Mouse (Mus musculus): ENCODE measurements around the gene Gm20388. TPM values are rescaled to one million over a fixed set of nuclear protein-coding genes. Genes with fewer than 3 reads are reported as not detected.

The Gm20388 gene
- total and polyA plus RNA-seq, 2 experiments from 2014 or later, result 51.3 TPM; not detected in 1

GRCm38 (mm10) chr8:120630031-120630430 is 719.4 kb downstream of the Gm20388 start:
- no peak for TF ChIP-seq CTCF (IDR thresholded peaks at IDR 0.05; ENCODE audit: low read depth)
- Histone ChIP-seq H3K27ac (ENCODE audit: low read depth, low read length) (no peak overlapping the region), H3K4me1 (ENCODE audit: insufficient read depth) (0 out of 2 replicates have a peak, but pooled peaks cover 3% of the 10 kb centered on the region), H3K4me2 (ENCODE audit: low read depth) (no peak overlapping the region), H3K9me3 (ENCODE audit: low read length) (no peaks in the 10 kb centered on the region), H3K27me3 (ENCODE audit: insufficient read depth, low read length) (no peaks in the 10 kb centered on the region), H3K36me3 (ENCODE audit: insufficient read depth) (no peaks in the 10 kb centered on the region), H3K9ac (no peak overlapping the region), H3K4me3 (ENCODE audit: low read depth, low read length) (no peak overlapping the region)
- WGBS, result 46% methylated on average over 5 of the region's 5 CpGs
- no peak for ATAC-seq
- no peak for DNase-seq

GRCm38 (mm10) chr8:120630848-120631247 is 720.2 kb downstream of the Gm20388 start:
- ATAC-seq, result no peak
- 59% methylated on average over 6 of the region's 6 CpGs for WGBS

GRCm38 (mm10) chr8:120631441-120632375 is 721.1 kb downstream of the Gm20388 start:
- H3K27me3 ChIP-seq (ENCODE audit: insufficient read depth, low read length), result no peaks in the 10 kb centered on the region
- TF ChIP-seq CTCF (IDR thresholded peaks at IDR 0.05; ENCODE audit: low read depth), result no peak
- no peak for ATAC-seq
- no peak overlapping the region for H3K4me3 ChIP-seq (ENCODE audit: low read depth, low read length)
- H3K27ac ChIP-seq (ENCODE audit: low read depth, low read length), result no peak overlapping the region
- 0 out of 2 replicates have a peak, but pooled peaks cover 3% of the 10 kb centered on the region for H3K4me1 ChIP-seq (ENCODE audit: insufficient read depth)
- H3K36me3 ChIP-seq (ENCODE audit: insufficient read depth), result no peaks in the 10 kb centered on the region
- no peak overlapping the region for H3K4me2 ChIP-seq (ENCODE audit: low read depth)
- no peak for DNase-seq
- H3K9me3 ChIP-seq (ENCODE audit: low read length), result no peaks in the 10 kb centered on the region
- no peak overlapping the region for H3K9ac ChIP-seq
- WGBS, result 71% methylated on average over 21 of the region's 21 CpGs

More at GRCm38 (mm10) chr8:120630848-120631247, 720.2 kb downstream of the Gm20388 start:
- Histone ChIP-seq H3K27me3 (ENCODE audit: insufficient read depth, low read length) (no peaks in the 10 kb centered on the region), H3K4me2 (ENCODE audit: low read depth) (no peak overlapping the region), H3K36me3 (ENCODE audit: insufficient read depth) (no peaks in the 10 kb centered on the region), H3K27ac (ENCODE audit: low read depth, low read length) (no peak overlapping the region), H3K9me3 (ENCODE audit: low read length) (no peaks in the 10 kb centered on the region), H3K4me1 (ENCODE audit: insufficient read depth) (0 out of 2 replicates have a peak, but pooled peaks cover 3% of the 10 kb centered on the region), H3K9ac (no peak overlapping the region), H3K4me3 (ENCODE audit: low read depth, low read length) (no peak overlapping the region)
- no peak for DNase-seq
- TF ChIP-seq CTCF (IDR thresholded peaks at IDR 0.05; ENCODE audit: low read depth), result no peak

GRCm38 (mm10) chr8:120632969-120633664 is 722.5 kb downstream of the Gm20388 start:
- Histone ChIP-seq H3K9me3 (ENCODE audit: low read length) (no peaks in the 10 kb centered on the region), H3K27ac (ENCODE audit: low read depth, low read length) (no peak overlapping the region), H3K4me3 (ENCODE audit: low read depth, low read length) (peak overlapping the region; percentile 66), H3K4me1 (ENCODE audit: insufficient read depth) (0 out of 2 replicates have a peak, but pooled peaks cover 3% of the 10 kb centered on the region), H3K9ac (peak overlapping the region; percentile 71; the same call in 1 of the 2 replicates), H3K4me2 (ENCODE audit: low read depth) (peak overlapping the region; percentile 74), H3K27me3 (ENCODE audit: insufficient read depth, low read length) (no peaks in the 10 kb centered on the region), H3K36me3 (ENCODE audit: insufficient read depth) (no peaks in the 10 kb centered on the region)
- 34% methylated on average over 17 of the region's 17 CpGs for WGBS
- peak; percentile 17 for DNase-seq
- TF ChIP-seq CTCF (IDR thresholded peaks at IDR 0.05; ENCODE audit: low read depth), result no peak
- ATAC-seq, result no peak

- H3K27me3 ChIP-seq (ENCODE audit: insufficient read depth, low read length), result no peaks in the 10 kb centered on the region
- H3K9me3 ChIP-seq (ENCODE audit: low read length), result no peaks in the 10 kb centered on the region
- H3K4me1 ChIP-seq (ENCODE audit: insufficient read depth), result 0 out of 2 replicates have a peak, but pooled peaks cover 3% of the 10 kb centered on the region
- no peak overlapping the region for H3K27ac ChIP-seq (ENCODE audit: low read depth, low read length)
- peak; percentile 54 for ATAC-seq
- no peak for TF ChIP-seq CTCF (IDR thresholded peaks at IDR 0.05; ENCODE audit: low read depth)
- H3K4me3 ChIP-seq (ENCODE audit: low read depth, low read length), result peak overlapping the region; percentile 66
- H3K4me2 ChIP-seq (ENCODE audit: low read depth), result peak overlapping the region; percentile 74
- H3K36me3 ChIP-seq (ENCODE audit: insufficient read depth), result no peaks in the 10 kb centered on the region
- 3% methylated on average over 44 of the region's 44 CpGs for WGBS
- peak; percentile 23 for DNase-seq
- peak overlapping the region; percentile 71 for H3K9ac ChIP-seq
These were observed 723.1 kb downstream of the Gm20388 start for GRCm38 (mm10) chr8:120633665-120634271.

DNA sequence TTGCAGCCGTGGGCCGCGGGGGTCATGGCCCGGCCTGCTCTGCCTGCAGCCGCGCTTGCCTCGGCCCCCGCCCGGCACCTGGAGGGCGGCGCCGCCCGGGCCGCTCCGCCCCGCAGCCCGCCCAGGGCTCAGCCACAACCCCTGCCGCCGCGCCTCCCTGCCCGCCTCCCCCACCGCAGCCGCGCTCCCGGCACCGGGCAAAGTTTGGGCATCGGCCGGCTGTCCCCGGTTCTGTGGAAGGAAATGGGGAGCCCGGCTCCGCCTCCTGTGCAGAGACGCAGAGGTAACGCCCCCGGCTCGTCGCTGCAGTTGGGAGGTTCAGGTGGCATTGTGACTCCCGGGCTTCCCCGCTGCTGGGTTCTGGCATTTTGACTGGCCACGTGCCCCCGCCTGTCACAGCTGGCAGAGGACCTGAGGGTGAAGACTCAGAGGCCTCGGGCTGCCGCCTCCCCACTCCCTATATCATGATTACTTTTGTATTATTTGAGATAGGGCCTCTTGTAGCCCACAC is 723.7 kb downstream of the Gm20388 start:
- H3K9me3 ChIP-seq (ENCODE audit: low read length), result no peaks in the 10 kb centered on the region
- peak overlapping the region; percentile 74 for H3K4me2 ChIP-seq (ENCODE audit: low read depth)
- TF ChIP-seq CTCF (IDR thresholded peaks at IDR 0.05; ENCODE audit: low read depth), result no peak
- 2% methylated on average over 40 of the region's 42 CpGs for WGBS
- H3K4me3 ChIP-seq (ENCODE audit: low read depth, low read length), result peak overlapping the region; percentile 66
- ATAC-seq (peak; percentile 50; the same call in 1 of the 2 replicates), DNase-seq (peak; percentile 24)
- H3K36me3 ChIP-seq (ENCODE audit: insufficient read depth), result no peaks in the 10 kb centered on the region
- no peak overlapping the region for H3K27ac ChIP-seq (ENCODE audit: low read depth, low read length)
- H3K9ac ChIP-seq, result peak overlapping the region; percentile 71
- H3K4me1 ChIP-seq (ENCODE audit: insufficient read depth), result 0 out of 2 replicates have a peak, but pooled peaks cover 3% of the 10 kb centered on the region
- no peaks in the 10 kb centered on the region for H3K27me3 ChIP-seq (ENCODE audit: insufficient read depth, low read length)

All from forebrain, postnatal 0 days (tissue).